Mouse (Mus musculus): ENCODE results near the gene Osbpl10.

Osbpl10 gene

DNA sequence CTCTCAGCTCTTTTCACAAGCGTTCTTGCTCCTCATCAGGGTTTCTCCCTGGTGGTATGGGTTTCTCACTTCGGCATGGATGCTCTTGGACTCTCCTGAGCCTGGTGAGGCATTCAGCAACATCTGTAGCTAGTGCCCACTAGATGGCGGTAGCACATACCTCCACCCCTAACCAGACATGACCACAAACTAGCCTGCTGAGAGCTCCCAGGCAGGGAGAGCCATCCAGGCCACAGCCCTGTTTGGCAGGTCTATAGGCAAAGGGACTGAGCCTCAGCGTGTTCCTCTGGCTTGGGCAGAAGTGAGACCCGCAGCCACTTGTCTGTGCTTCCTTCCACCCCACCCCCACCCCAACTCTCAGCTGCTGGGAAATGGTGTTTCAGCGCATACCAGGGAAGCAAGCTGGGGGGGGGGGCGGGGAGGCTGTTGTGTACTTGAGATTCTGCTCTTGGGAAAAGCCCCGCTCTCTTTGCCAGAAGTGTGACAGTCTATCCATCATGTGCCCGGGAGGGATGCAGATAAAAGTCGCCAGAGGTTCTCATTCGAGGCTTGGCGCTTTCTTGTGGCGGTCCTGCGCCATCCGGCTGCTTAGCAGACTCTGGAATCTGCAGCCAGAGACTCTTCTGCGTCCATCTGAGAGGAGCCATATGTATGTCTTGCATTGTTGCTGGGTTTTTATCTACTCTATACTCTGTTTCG is 110.1 kb downstream of the Osbpl10 start:
- peak; percentile 86 for DNase-seq (ENCODE audit: low read depth)

DNA sequence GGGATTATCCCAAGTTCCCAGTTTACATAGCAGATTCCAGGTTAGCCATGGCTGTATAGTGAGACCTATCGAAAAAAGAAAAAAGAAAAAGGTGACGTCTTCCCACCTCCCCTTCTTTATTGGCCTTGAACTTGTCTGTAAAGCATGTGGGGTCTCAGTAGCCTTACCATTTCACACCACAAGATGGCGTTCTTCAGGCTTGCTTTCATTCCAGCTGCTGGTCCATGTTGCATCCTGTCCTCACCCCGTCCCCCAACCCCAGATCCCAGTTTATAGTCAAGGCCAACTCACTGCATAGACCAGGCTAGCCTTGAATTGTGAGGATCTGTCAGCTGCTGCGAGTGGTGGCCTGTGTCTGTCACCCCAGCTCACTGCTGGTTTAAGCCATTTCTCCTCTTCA is 111.3 kb downstream of the Osbpl10 start:
- DNase-seq (ENCODE audit: low read depth): peak; percentile 5

DNA sequence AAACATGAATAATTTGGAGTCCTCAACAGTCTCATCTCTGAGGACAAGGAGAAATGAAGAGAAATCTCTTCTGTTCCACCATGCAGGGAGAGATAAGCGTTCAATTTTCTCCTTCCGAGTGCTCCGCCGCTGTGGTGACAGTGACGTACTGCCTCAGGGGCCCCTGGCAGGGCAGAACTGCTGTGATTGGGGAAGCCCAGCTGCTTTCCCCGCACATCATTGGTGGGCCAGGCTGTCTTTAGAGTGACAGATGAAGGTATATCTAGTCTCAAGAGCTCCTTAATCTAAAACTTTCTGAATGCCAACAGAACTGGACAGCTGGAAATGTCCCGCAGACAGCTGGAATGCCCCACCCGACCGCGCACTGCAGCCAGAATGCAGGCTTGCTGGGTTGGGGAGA is 118.1 kb downstream of the Osbpl10 start:
- DNase-seq (ENCODE audit: low read depth): no peak

- no peak for DNase-seq (ENCODE audit: low read depth)
Measured at GRCm38 (mm10) chr9:115097340-115097739, 119.0 kb downstream of the Osbpl10 start.

DNA sequence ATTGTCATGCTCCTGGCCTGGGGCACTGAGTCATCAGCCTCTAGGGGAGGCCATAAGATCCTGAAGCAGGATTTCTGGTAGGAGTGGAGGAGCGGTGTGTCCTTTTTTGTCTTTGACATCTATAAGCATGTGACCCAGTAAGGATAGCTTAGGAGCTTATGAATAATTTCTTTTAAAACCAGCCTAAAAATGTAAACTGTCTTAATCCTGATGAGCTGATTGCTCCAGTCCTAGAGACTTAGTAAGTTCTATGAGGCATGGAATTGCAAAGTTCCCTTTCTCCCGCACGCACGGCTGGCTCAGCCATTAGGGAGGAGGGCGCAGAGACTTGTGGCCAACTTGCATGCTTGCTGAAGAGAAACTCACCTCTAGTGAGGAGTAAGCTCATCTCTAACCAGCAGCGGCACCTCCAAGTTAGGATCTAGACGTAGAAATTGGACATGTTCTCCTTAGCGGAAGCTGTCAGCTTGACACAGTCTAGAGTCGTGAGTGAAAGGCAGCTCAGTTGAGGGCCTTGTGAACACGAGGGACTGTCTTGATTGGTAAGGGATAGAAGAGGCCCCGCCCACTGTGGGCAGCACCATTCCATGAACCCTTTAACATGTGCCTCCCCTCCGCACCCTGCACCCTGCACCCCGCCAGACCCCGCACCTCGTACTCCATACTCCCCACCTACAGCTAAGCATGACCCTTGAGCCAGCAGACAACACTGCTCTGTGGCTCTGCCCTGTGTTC is 122.0 kb downstream of the Osbpl10 start:
- no peak for DNase-seq (ENCODE audit: low read depth)

- DNase-seq (ENCODE audit: low read depth): peak; percentile 34
Measured at GRCm38 (mm10) chr9:115107430-115107829, 129.1 kb downstream of the Osbpl10 start.

GRCm38 (mm10) chr9:115110655-115111054 is 132.3 kb downstream of the Osbpl10 start:
- DNase-seq (ENCODE audit: low read depth): no peak

- no peak for DNase-seq (ENCODE audit: low read depth)
Measured at GRCm38 (mm10) chr9:115117314-115117713, 138.9 kb downstream of the Osbpl10 start.

GRCm38 (mm10) chr9:115120276-115120675 is 141.9 kb downstream of the Osbpl10 start:
- DNase-seq (ENCODE audit: low read depth): peak; percentile 14

- DNase-seq (ENCODE audit: low read depth): peak; percentile 47
Measured at GRCm38 (mm10) chr9:115120678-115121224, 142.4 kb downstream of the Osbpl10 start.

DNA sequence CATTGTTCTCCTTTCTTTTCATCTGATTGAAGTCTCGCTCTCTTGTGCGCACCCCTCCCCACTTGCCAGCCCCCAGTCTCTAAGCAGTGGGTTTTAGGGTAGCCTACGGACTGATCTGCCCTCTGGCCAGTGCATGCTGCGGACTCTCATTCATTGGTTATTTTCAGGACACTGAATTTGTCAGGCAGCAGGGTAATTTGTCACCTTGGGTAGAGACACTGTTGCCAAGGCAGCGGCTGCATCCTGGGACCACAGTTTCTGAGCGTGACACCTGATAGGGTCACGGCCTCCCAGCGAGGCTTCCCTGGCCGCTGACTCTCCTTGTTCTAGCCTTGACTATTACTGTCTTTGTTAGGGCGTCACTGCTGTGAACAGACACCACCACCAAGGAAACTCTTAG is 149.0 kb downstream of the Osbpl10 start:
- no peak for DNase-seq (ENCODE audit: low read depth)

- DNase-seq (ENCODE audit: low read depth): no peak
Measured at GRCm38 (mm10) chr9:115133926-115134325, 155.6 kb downstream of the Osbpl10 start.

- DNase-seq (ENCODE audit: low read depth): no peak
Measured at GRCm38 (mm10) chr9:115134736-115135135, 156.4 kb downstream of the Osbpl10 start.

GRCm38 (mm10) chr9:115135352-115135751 is 157.0 kb downstream of the Osbpl10 start:
- no peak for DNase-seq (ENCODE audit: low read depth)

DNA sequence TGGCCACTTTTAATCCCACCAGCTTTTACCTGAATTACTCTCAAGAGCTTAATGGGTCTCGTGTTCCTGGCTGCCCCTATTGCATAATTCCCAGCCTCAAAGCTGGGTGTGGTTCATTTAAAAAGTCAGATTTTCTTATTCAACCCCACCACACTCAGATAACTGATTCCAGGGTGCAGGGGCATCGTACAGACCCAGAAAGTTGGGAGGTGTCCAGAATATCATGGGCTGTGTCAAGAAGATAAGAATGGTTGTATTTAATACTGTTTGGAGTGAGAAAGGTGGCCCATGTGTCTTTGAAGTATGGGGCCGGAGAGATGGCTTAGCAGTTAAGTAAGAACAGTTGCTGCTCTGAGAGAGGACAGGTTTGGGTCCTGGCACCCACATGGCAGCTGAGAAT is 159.5 kb downstream of the Osbpl10 start:
- DNase-seq (ENCODE audit: low read depth): no peak

GRCm38 (mm10) chr9:115139597-115140332 is 161.4 kb downstream of the Osbpl10 start:
- no peak for DNase-seq (ENCODE audit: low read depth)

- DNase-seq (ENCODE audit: low read depth): no peak
Measured at GRCm38 (mm10) chr9:115147141-115147540, 168.8 kb downstream of the Osbpl10 start.

GRCm38 (mm10) chr9:115147586-115148355 is 169.4 kb downstream of the Osbpl10 start:
- no peak for DNase-seq (ENCODE audit: low read depth)

- peak; percentile 61 for DNase-seq (ENCODE audit: low read depth)
Measured at GRCm38 (mm10) chr9:115149011-115149756, 170.8 kb downstream of the Osbpl10 start.

DNA sequence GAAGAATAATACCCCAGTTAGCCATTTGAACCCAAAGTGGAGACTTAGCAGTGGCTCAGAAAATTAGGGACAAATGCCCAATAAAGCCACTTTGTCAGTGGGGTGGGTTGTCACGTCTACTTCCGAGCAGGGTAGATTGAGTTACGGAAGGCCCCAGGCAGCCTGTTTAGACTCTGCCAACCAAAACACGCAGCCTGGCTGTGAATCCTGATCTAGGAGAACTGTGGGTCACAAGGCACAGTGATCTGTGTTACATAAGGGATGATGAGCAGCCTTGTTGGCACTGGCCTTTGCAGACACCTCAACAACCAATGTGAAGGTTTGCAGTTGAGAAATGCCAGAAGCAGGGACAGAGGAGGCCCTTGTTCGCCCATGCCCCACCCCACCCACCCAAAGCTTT is 183.2 kb downstream of the Osbpl10 start:
- DNase-seq (ENCODE audit: low read depth): peak; percentile 31

DNA sequence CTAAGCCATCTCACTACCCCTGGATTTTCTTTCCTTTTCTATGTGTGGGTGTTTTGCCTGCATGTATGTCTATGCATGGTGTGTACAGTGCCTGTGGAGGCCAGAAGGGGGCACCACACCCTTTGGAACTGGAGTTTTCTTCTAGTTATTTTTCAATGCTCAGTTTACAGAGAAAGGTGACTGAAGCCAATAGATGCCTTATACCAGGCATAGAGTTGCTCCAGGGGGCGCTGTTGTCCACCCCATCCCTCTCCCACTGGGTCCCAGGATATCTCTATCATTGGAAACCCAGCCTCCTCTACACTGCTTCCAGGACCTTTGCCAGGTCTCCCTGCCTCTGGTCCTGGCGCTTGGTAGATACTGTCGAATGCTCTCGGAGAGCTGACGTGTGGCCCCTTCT is 184.7 kb downstream of the Osbpl10 start:
- DNase-seq (ENCODE audit: low read depth): peak; percentile 79
